Mouse (Mus musculus) CH12.LX (cell line): ENCODE data around the gene Prkcsh. TPM values are rescaled to one million over a fixed set of nuclear protein-coding genes. Genes with fewer than 3 reads are reported as not detected.

Experiments used
- DNase-seq: peaks from one replicate; pipeline ENCODE4 v3.0.0-alpha.2; 2013; ENCODE audit errors: extremely low read depth
- H3K27ac ChIP-seq: 2 replicates; pipeline ENCODE4 v1.5.1; 2012; ENCODE audit warnings: low read depth, mild to moderate bottlenecking, control low read depth, moderate library complexity; ENCODE audit not compliant: insufficient read depth
- H3K27me3 ChIP-seq: replicated peaks from 2 replicates; pipeline ENCODE3; 2012; ENCODE audit warnings: inconsistent platforms
- H3K36me3 ChIP-seq, 2 experiments: replicated peaks in 1 of 2; 2 replicates each; pipeline versions ENCODE3 to v1.6.1; 2012; ENCODE audit warnings: inconsistent platforms in 1 of 2, low read length in 1 of 2, mild to moderate bottlenecking in 1 of 2, mixed read lengths in 1 of 2, moderate library complexity in 1 of 2; ENCODE audit not compliant: control insufficient read depth in 1 of 2, insufficient read depth in 1 of 2
- H3K4me1 ChIP-seq, 2 experiments: 2 replicates each; pipeline ENCODE4 v1.6.1; 2012; ENCODE audit warnings: inconsistent platforms in 1 of 2, moderate library complexity in 1 of 2; ENCODE audit not compliant: insufficient read depth in 2 of 2, control insufficient read depth in 1 of 2
- H3K4me2 ChIP-seq: 2 replicates; pipeline ENCODE4 v1.6.1; 2012; ENCODE audit warnings: low read depth, mild to moderate bottlenecking, control low read depth; ENCODE audit not compliant: poor library complexity, insufficient read depth, severe bottlenecking
- H3K4me3 ChIP-seq, 3 experiments: fragments of 150-350 bp in 1 of 3; sonication (generic) in 1 of 3; replicated peaks in 1 of 3; 2 replicates each; pipeline versions ENCODE3 to v1.5.1; 2011 to 2012; ENCODE audit warnings: low read depth in 2 of 3, low read length in 2 of 3, mild to moderate bottlenecking in 2 of 3, moderate library complexity in 2 of 3, control low read depth in 1 of 3, improper control_type of control experiment in 1 of 3, inconsistent platforms in 1 of 3, mixed read lengths in 1 of 3; ENCODE audit not compliant: poor library complexity in 1 of 3
- H3K79me2 ChIP-seq: replicated peaks from 2 replicates; pipeline ENCODE4 v1.6.1; 2012; ENCODE audit warnings: mild to moderate bottlenecking, moderate library complexity; ENCODE audit not compliant: control insufficient read depth, poor library complexity, insufficient read depth, severe bottlenecking; ENCODE audit errors: extremely low read depth
- H3K9ac ChIP-seq: 2 replicates; pipeline ENCODE4 v1.6.1; 2012; ENCODE audit warnings: low read depth, mild to moderate bottlenecking, control low read depth, moderate library complexity; ENCODE audit not compliant: insufficient read depth
- H3K9me3 ChIP-seq: replicated peaks from 2 replicates; pipeline ENCODE3; 2012; ENCODE audit warnings: low read length, inconsistent platforms, mixed read lengths
- BHLHE40 ChIP-seq: IDR thresholded peaks from 2 replicates; pipeline ENCODE4 v1.6.1; 2011; ENCODE audit warnings: mild to moderate bottlenecking, low read depth, low read length, improper control_type of control experiment
- CHD1 ChIP-seq: IDR thresholded peaks from 2 replicates; pipeline ENCODE4 v1.6.1; 2012; ENCODE audit warnings: low read depth, low read length, improper control_type of control experiment, inconsistent platforms
- CHD2 ChIP-seq: IDR thresholded peaks from 2 replicates; pipeline ENCODE4 v1.6.1; 2011; ENCODE audit warnings: low read length, improper control_type of control experiment
- CTCF ChIP-seq, 2 experiments: IDR thresholded peaks in 1 of 2; conservative IDR thresholded peaks in 1 of 2; 2 replicates each; pipeline ENCODE4 v1.5.1; 2011 to 2012; ENCODE audit warnings: low read depth in 2 of 2, low read length in 2 of 2, improper control_type of control experiment in 1 of 2, inconsistent platforms in 1 of 2, mild to moderate bottlenecking in 1 of 2, moderate library complexity in 1 of 2
- ELF1 ChIP-seq: IDR thresholded peaks from 2 replicates; pipeline ENCODE4 v1.6.1; 2014; ENCODE audit warnings: low read depth, mild to moderate bottlenecking, inconsistent platforms, low read length, improper control_type of control experiment
- HCFC1 ChIP-seq: IDR thresholded peaks from 2 replicates; pipeline ENCODE4 v1.6.1; 2012; ENCODE audit warnings: low read depth, mild to moderate bottlenecking, inconsistent platforms, low read length, improper control_type of control experiment
- IRF4 ChIP-seq: IDR thresholded peaks from 2 replicates; pipeline ENCODE4 v1.6.1; 2014; ENCODE audit warnings: low read depth, mild to moderate bottlenecking, inconsistent platforms, low read length, improper control_type of control experiment
- JUN ChIP-seq: IDR thresholded peaks from 2 replicates; pipeline ENCODE4 v1.6.1; 2011; ENCODE audit warnings: low read depth, mild to moderate bottlenecking, low read length, improper control_type of control experiment, moderate library complexity; ENCODE audit not compliant: insufficient read depth
- JUND ChIP-seq: conservative IDR thresholded peaks from 2 replicates; pipeline ENCODE4 v1.6.1; 2011; ENCODE audit warnings: low read depth, low read length, improper control_type of control experiment
- KAT2A ChIP-seq: IDR thresholded peaks from 2 replicates; pipeline ENCODE4 v1.6.1; 2012; ENCODE audit warnings: low read length, improper control_type of control experiment, inconsistent platforms; ENCODE audit not compliant: insufficient replicate concordance
- MAX ChIP-seq: IDR thresholded peaks from 2 replicates; pipeline ENCODE4 v1.6.1; 2011; ENCODE audit warnings: low read length, improper control_type of control experiment
- MXI1 ChIP-seq: IDR thresholded peaks from 2 replicates; pipeline ENCODE4 v1.6.1; 2011; ENCODE audit warnings: mild to moderate bottlenecking, low read depth, low read length, improper control_type of control experiment
- MYC ChIP-seq: IDR thresholded peaks from 2 replicates; pipeline ENCODE4 v1.6.1; 2011; ENCODE audit warnings: low read depth, mild to moderate bottlenecking, improper control_type of control experiment, low read length
- NELFE ChIP-seq: IDR thresholded peaks from 2 replicates; pipeline ENCODE4 v1.6.1; 2011; ENCODE audit warnings: low read depth, low read length, improper control_type of control experiment
- NRF1 ChIP-seq: IDR thresholded peaks from 2 replicates; pipeline ENCODE4 v1.6.1; 2014; ENCODE audit warnings: low read depth, mild to moderate bottlenecking, inconsistent platforms, low read length, improper control_type of control experiment, moderate library complexity
- POLR2A ChIP-seq: IDR thresholded peaks from 2 replicates; pipeline ENCODE4 v1.6.1; 2011; ENCODE audit warnings: low read depth, mild to moderate bottlenecking, improper control_type of control experiment, low read length
- POLR2AphosphoS2 ChIP-seq: IDR thresholded peaks from 2 replicates; pipeline ENCODE4 v1.6.1; 2011; ENCODE audit warnings: low read depth, low read length, improper control_type of control experiment
- RAD21 ChIP-seq: IDR thresholded peaks from 2 replicates; pipeline ENCODE4 v1.6.1; 2011; ENCODE audit warnings: low read depth, mild to moderate bottlenecking, low read length, improper control_type of control experiment, moderate library complexity
- RCOR1 ChIP-seq: conservative IDR thresholded peaks from 2 replicates; pipeline ENCODE4 v1.6.1; 2012; ENCODE audit warnings: low read depth, mild to moderate bottlenecking, inconsistent platforms, low read length, improper control_type of control experiment
- SIN3A ChIP-seq: IDR thresholded peaks from 2 replicates; pipeline ENCODE4 v1.6.1; 2012; ENCODE audit warnings: low read length, improper control_type of control experiment, inconsistent platforms
- SMC3 ChIP-seq: IDR thresholded peaks from 2 replicates; pipeline ENCODE4 v1.6.1; 2011; ENCODE audit warnings: low read depth, low read length, improper control_type of control experiment
- TBP ChIP-seq: conservative IDR thresholded peaks from 2 replicates; pipeline ENCODE4 v1.6.1; 2011; ENCODE audit warnings: low read depth, low read length, improper control_type of control experiment
- TCF12 ChIP-seq: IDR thresholded peaks from 2 replicates; pipeline ENCODE4 v1.6.1; 2014; ENCODE audit warnings: low read depth, mild to moderate bottlenecking, inconsistent platforms, low read length, improper control_type of control experiment
- USF1 ChIP-seq: IDR thresholded peaks from 2 replicates; pipeline ENCODE4 v1.6.1; 2014; ENCODE audit warnings: low read depth, mild to moderate bottlenecking, inconsistent platforms, low read length, improper control_type of control experiment
- ZMIZ1 ChIP-seq: IDR thresholded peaks from 2 replicates; pipeline ENCODE4 v1.6.1; 2012; ENCODE audit warnings: low read depth, mild to moderate bottlenecking, inconsistent platforms, low read length, improper control_type of control experiment
- dilution Hi-C: fragments of 300-500 bp; cut with MboI; formaldehyde crosslinking; loops from 2 replicates; pipeline ENCODE4 v1.14.3; 2020; ENCODE audit warnings: low sequenced_read_pairs; ENCODE audit not compliant: extremely low pct_unique_long_range_greater_than_20kb, extremely low pct_ligation_motif_present
- in situ Hi-C: fragments of 300-500 bp; cut with MboI; formaldehyde crosslinking; loops from 3 replicates; pipeline ENCODE4 v1.14.3; 2019; ENCODE audit warnings: low sequenced_read_pairs, low pct_ligation_motif_present, low pct_unique_long_range_greater_than_20kb, mixed read lengths
- polyA plus RNA-seq: library from polyadenylated mRNA; unstranded; fragments of >175 nt; gene quantifications from 2 replicates; pipeline ENCODE4 v1.2.1, GENCODE M21; 2012; ENCODE audit warnings: low read depth; ENCODE audit not compliant: insufficient read length
- total RNA-seq, 2 experiments: library from RNA; depleted of rRNA; stranded (reverse); fragments of 300-350 nt in 1 of 2; fragments of >200 nt in 1 of 2; gene quantifications; 2 replicates each; pipeline ENCODE4 v1.2.3; 2012 to 2014

Gene Prkcsh
- total and polyA plus RNA-seq, 3 experiments: 72.1 to 160 (median 148) TPM

- Histone ChIP-seq H3K9ac (no peak overlapping the region), H3K4me1 (no peaks in the 10 kb centered on the region), H3K79me2 (no peaks in the 10 kb centered on the region), H3K4me2 (no peak overlapping the region), H3K4me3 (no peak overlapping the region), H3K27me3 (no peaks in the 10 kb centered on the region), H3K27ac (no peak overlapping the region), H3K36me3 (peaks cover 0 to 4% of the 10 kb centered on the region in 2 experiments), H3K9me3 (peaks cover 2% of the 10 kb centered on the region)
- DNase-seq: no peak
- TF ChIP-seq ZMIZ1 (no peak), SIN3A (no peak), TBP (no peak), CHD1 (no peak), RAD21 (no peak), TCF12 (no peak), JUND (no peak), SMC3 (no peak), HCFC1 (no peak), RCOR1 (no peak), ELF1 (no peak), POLR2A (no peak), MXI1 (no peak), CTCF (conservative IDR thresholded peaks at IDR 0.05 in 1 of 2, IDR thresholded peaks at IDR 0.05 in 1 of 2; ENCODE audit: low read depth in 2 of 2, low read length in 2 of 2) (no peak), USF1 (no peak), MYC (no peak), BHLHE40 (no peak)
- in situ Hi-C loops (no loop called here), dilution Hi-C loops (no loop called here)
These were observed 47.2 kb downstream of the Prkcsh start for GRCm38 (mm10) chr9:22049721-22050270.

- peaks cover 3 to 10% of the 10 kb centered on the region in 2 experiments for H3K36me3 ChIP-seq
- no peaks in the 10 kb centered on the region for H3K4me1 ChIP-seq
- in situ Hi-C loops (no loop called here), dilution Hi-C loops (no loop called here)
- no peak for DNase-seq
- no peak overlapping the region for H3K9ac ChIP-seq
- no peak overlapping the region for H3K4me3 ChIP-seq
- no peak for TF ChIP-seq RCOR1
- no peak for TF ChIP-seq JUND
- TF ChIP-seq KAT2A: no peak
- no peak for TF ChIP-seq BHLHE40
- no peak for TF ChIP-seq NELFE
- no peak for TF ChIP-seq SIN3A
- TF ChIP-seq MXI1: no peak
- no peak for TF ChIP-seq MAX
- no peak for TF ChIP-seq ZMIZ1
- TF ChIP-seq POLR2AphosphoS2: no peak
- TF ChIP-seq CHD1: no peak
- no peak for TF ChIP-seq CHD2
- no peak for TF ChIP-seq NRF1
- no peak for TF ChIP-seq JUN
- TF ChIP-seq MYC: no peak
- no peak for TF ChIP-seq IRF4
- H3K27me3 ChIP-seq: no peaks in the 10 kb centered on the region
- no peaks in the 10 kb centered on the region for H3K79me2 ChIP-seq
- peaks cover 2% of the 10 kb centered on the region for H3K9me3 ChIP-seq
- H3K27ac ChIP-seq: no peak overlapping the region
- H3K4me2 ChIP-seq: no peak overlapping the region
These were observed 47.8 kb downstream of the Prkcsh start for GRCm38 (mm10) chr9:22050351-22050889.
